Mouse (Mus musculus): ENCODE measurements around the gene Mctp1. TPM values are rescaled to one million over a fixed set of nuclear protein-coding genes. Genes with fewer than 3 reads are reported as not detected.

Gene Mctp1
- polyA plus RNA-seq, 1 experiment from 2014 or later: 0.20 TPM

DNA sequence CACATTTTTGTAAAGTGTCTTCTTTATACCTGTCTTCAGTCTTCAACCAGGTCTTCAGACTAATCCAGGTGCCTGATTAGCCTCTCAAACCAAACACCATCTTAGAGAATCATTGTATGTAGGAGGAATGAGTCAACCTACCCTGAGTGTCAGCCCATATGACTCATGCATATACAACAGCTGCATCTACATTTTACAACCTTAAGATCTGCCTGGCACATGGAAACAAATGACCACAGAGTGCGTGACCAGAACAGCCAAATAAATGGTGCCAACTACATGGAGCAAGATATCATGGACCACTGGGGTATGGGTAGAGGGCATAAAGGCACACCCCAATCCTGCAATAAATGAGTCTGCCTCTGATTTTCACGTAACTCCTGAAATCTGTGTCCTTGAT lies 131.6 kb downstream of the Mctp1 start:
- ATAC-seq (ENCODE audit: insufficient number of reproducible peaks, low FRiP score, low TSS enrichment, low read depth): no peak
- 92% methylated on average over 2 of the region's 2 CpGs for WGBS
- H3K36me3 ChIP-seq (ENCODE audit: control insufficient read depth, insufficient read depth, low read length): no peaks in the 10 kb centered on the region

GRCm38 (mm10) chr13:76523170-76523569 lies 138.8 kb downstream of the Mctp1 start:
- no peaks in the 10 kb centered on the region for H3K36me3 ChIP-seq (ENCODE audit: control insufficient read depth, insufficient read depth, low read length)
- no peaks in the 10 kb centered on the region for H3K27me3 ChIP-seq (ENCODE audit: control insufficient read depth, insufficient read depth, low read length)
- 85% methylated on average over 1 of the region's 1 CpGs for WGBS
- no peak overlapping the region for H3K4me2 ChIP-seq (ENCODE audit: low read depth, severe bottlenecking)
- no peaks in the 10 kb centered on the region for H3K4me1 ChIP-seq (ENCODE audit: control insufficient read depth, insufficient read depth, low read length)
- no peak for ATAC-seq (ENCODE audit: insufficient number of reproducible peaks, low FRiP score, low TSS enrichment, low read depth)
- H3K4me3 ChIP-seq (ENCODE audit: low read depth, low read length): no peak overlapping the region
- no peak overlapping the region for H3K27ac ChIP-seq (replicated peaks; ENCODE audit: low read depth, low read length)
- H3K9me3 ChIP-seq (ENCODE audit: control insufficient read depth, low read length): no peaks in the 10 kb centered on the region
- no peak overlapping the region for H3K9ac ChIP-seq (ENCODE audit: low read length)
- DNase-seq (ENCODE audit: low spot score): no peak

More for the DNA sequence above, 131.6 kb downstream of the Mctp1 start:
- H3K27ac ChIP-seq (replicated peaks; ENCODE audit: low read depth, low read length): no peak overlapping the region
- no peak overlapping the region for H3K4me3 ChIP-seq (ENCODE audit: low read depth, low read length)
- H3K9ac ChIP-seq (ENCODE audit: low read length): no peak overlapping the region
- no peak overlapping the region for H3K4me2 ChIP-seq (ENCODE audit: low read depth, severe bottlenecking)
- no peaks in the 10 kb centered on the region for H3K4me1 ChIP-seq (ENCODE audit: control insufficient read depth, insufficient read depth, low read length)
- DNase-seq (ENCODE audit: low spot score): no peak
- no peaks in the 10 kb centered on the region for H3K27me3 ChIP-seq (ENCODE audit: control insufficient read depth, insufficient read depth, low read length)
- H3K9me3 ChIP-seq (ENCODE audit: control insufficient read depth, low read length): no peaks in the 10 kb centered on the region

GRCm38 (mm10) chr13:76527326-76527725 lies 143.0 kb downstream of the Mctp1 start:
- no peak for DNase-seq (ENCODE audit: low spot score)
- H3K9ac ChIP-seq (ENCODE audit: low read length): no peak overlapping the region

GRCm38 (mm10) chr13:76527751-76528150 lies 143.4 kb downstream of the Mctp1 start:
- Histone ChIP-seq H3K9me3 (ENCODE audit: control insufficient read depth, low read length) (no peaks in the 10 kb centered on the region), H3K27ac (replicated peaks; ENCODE audit: low read depth, low read length) (no peak overlapping the region), H3K4me2 (ENCODE audit: low read depth, severe bottlenecking) (no peak overlapping the region), H3K4me3 (ENCODE audit: low read depth, low read length) (no peak overlapping the region), H3K4me1 (ENCODE audit: control insufficient read depth, insufficient read depth, low read length) (no peaks in the 10 kb centered on the region), H3K27me3 (ENCODE audit: control insufficient read depth, insufficient read depth, low read length) (no peaks in the 10 kb centered on the region), H3K9ac (ENCODE audit: low read length) (no peak overlapping the region), H3K36me3 (ENCODE audit: control insufficient read depth, insufficient read depth, low read length) (no peaks in the 10 kb centered on the region)
- WGBS: 23% methylated on average over 1 of the region's 1 CpGs
- no peak for ATAC-seq (ENCODE audit: insufficient number of reproducible peaks, low FRiP score, low TSS enrichment, low read depth)
- DNase-seq (ENCODE audit: low spot score): no peak

More at GRCm38 (mm10) chr13:76527326-76527725, 143.0 kb downstream of the Mctp1 start:
- no peaks in the 10 kb centered on the region for H3K4me1 ChIP-seq (ENCODE audit: control insufficient read depth, insufficient read depth, low read length)
- no peaks in the 10 kb centered on the region for H3K36me3 ChIP-seq (ENCODE audit: control insufficient read depth, insufficient read depth, low read length)
- no peak overlapping the region for H3K4me3 ChIP-seq (ENCODE audit: low read depth, low read length)
- H3K27ac ChIP-seq (replicated peaks; ENCODE audit: low read depth, low read length): no peak overlapping the region
- no peak overlapping the region for H3K4me2 ChIP-seq (ENCODE audit: low read depth, severe bottlenecking)
- H3K27me3 ChIP-seq (ENCODE audit: control insufficient read depth, insufficient read depth, low read length): no peaks in the 10 kb centered on the region
- ATAC-seq (ENCODE audit: insufficient number of reproducible peaks, low FRiP score, low TSS enrichment, low read depth): no peak
- no peaks in the 10 kb centered on the region for H3K9me3 ChIP-seq (ENCODE audit: control insufficient read depth, low read length)

DNA sequence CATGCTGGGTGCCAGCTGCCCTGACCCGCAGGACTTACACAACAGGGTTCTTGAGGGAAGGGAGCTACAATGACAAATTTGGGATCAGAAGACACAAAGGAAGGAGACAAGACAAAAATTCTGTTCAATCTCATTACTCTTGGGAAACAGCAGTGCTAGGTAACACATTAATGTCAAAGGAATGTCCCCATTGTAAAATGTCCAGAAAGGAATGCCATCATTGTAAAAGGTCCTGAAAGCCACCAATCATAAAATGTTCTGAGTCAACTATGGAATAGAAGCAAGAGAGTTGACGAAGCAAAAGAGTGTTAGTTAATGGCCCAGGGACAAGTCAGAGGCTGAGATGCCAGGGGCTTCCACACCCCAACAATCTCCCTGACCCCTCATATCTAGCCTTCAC lies 145.6 kb downstream of the Mctp1 start:
- no peaks in the 10 kb centered on the region for H3K36me3 ChIP-seq (ENCODE audit: control insufficient read depth, insufficient read depth, low read length)
- H3K4me1 ChIP-seq (ENCODE audit: control insufficient read depth, insufficient read depth, low read length): no peaks in the 10 kb centered on the region
- H3K9ac ChIP-seq (ENCODE audit: low read length): no peak overlapping the region
- no peak overlapping the region for H3K4me2 ChIP-seq (ENCODE audit: low read depth, severe bottlenecking)
- no peaks in the 10 kb centered on the region for H3K9me3 ChIP-seq (ENCODE audit: control insufficient read depth, low read length)
- ATAC-seq (ENCODE audit: insufficient number of reproducible peaks, low FRiP score, low TSS enrichment, low read depth) (no peak), DNase-seq (ENCODE audit: low spot score) (no peak)
- H3K27ac ChIP-seq (replicated peaks; ENCODE audit: low read depth, low read length): no peak overlapping the region
- no peak overlapping the region for H3K4me3 ChIP-seq (ENCODE audit: low read depth, low read length)
- 81% methylated on average over 2 of the region's 2 CpGs for WGBS
- no peaks in the 10 kb centered on the region for H3K27me3 ChIP-seq (ENCODE audit: control insufficient read depth, insufficient read depth, low read length)

GRCm38 (mm10) chr13:76530867-76531504 lies 146.7 kb downstream of the Mctp1 start:
- 79% methylated on average over 3 of the region's 3 CpGs for WGBS
- no peak for DNase-seq (ENCODE audit: low spot score)
- Histone ChIP-seq H3K4me2 (ENCODE audit: low read depth, severe bottlenecking) (no peak overlapping the region), H3K36me3 (ENCODE audit: control insufficient read depth, insufficient read depth, low read length) (no peaks in the 10 kb centered on the region), H3K9me3 (ENCODE audit: control insufficient read depth, low read length) (no peaks in the 10 kb centered on the region), H3K27me3 (ENCODE audit: control insufficient read depth, insufficient read depth, low read length) (no peaks in the 10 kb centered on the region), H3K4me3 (ENCODE audit: low read depth, low read length) (no peak overlapping the region), H3K9ac (ENCODE audit: low read length) (no peak overlapping the region), H3K27ac (replicated peaks; ENCODE audit: low read depth, low read length) (no peak overlapping the region), H3K4me1 (ENCODE audit: control insufficient read depth, insufficient read depth, low read length) (no peaks in the 10 kb centered on the region)
- ATAC-seq (ENCODE audit: insufficient number of reproducible peaks, low FRiP score, low TSS enrichment, low read depth): peak; percentile 21; the same call in 1 of the 2 replicates

- Histone ChIP-seq H3K4me2 (ENCODE audit: low read depth, severe bottlenecking) (no peak overlapping the region), H3K27me3 (ENCODE audit: control insufficient read depth, insufficient read depth, low read length) (no peaks in the 10 kb centered on the region), H3K4me1 (ENCODE audit: control insufficient read depth, insufficient read depth, low read length) (no peaks in the 10 kb centered on the region), H3K27ac (replicated peaks; ENCODE audit: low read depth, low read length) (no peak overlapping the region), H3K9me3 (ENCODE audit: control insufficient read depth, low read length) (no peaks in the 10 kb centered on the region), H3K4me3 (ENCODE audit: low read depth, low read length) (no peak overlapping the region), H3K36me3 (ENCODE audit: control insufficient read depth, insufficient read depth, low read length) (no peaks in the 10 kb centered on the region), H3K9ac (ENCODE audit: low read length) (no peak overlapping the region)
- ATAC-seq (ENCODE audit: insufficient number of reproducible peaks, low FRiP score, low TSS enrichment, low read depth) (no peak), DNase-seq (ENCODE audit: low spot score) (no peak)
- WGBS: 66% methylated on average over 2 of the region's 2 CpGs
These were observed 163.5 kb downstream of the Mctp1 start for GRCm38 (mm10) chr13:76547854-76548253.

DNA sequence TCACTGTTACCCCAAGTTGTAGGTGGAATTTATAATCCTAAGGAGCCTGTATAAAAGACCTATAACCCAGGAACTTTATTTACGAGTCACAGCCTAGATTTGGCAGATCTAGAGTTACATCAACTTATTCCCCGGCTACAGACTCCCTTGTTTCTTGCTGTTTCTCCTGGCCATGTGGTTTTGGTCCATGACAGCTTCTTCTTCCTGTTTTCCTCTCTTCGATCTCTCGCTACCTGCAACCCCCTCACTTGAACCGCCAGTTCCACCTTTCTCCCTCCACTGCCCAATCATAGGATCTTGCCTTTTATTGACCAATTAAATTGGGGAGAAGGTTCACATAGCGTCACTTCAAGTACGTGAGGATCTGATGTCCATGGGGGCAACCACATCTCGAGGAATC lies 176.6 kb downstream of the Mctp1 start:
- no peaks in the 10 kb centered on the region for H3K9me3 ChIP-seq (ENCODE audit: control insufficient read depth, low read length)
- H3K27ac ChIP-seq (replicated peaks; ENCODE audit: low read depth, low read length): no peak overlapping the region
- ATAC-seq (ENCODE audit: insufficient number of reproducible peaks, low FRiP score, low TSS enrichment, low read depth): no peak
- no peaks in the 10 kb centered on the region for H3K4me1 ChIP-seq (ENCODE audit: control insufficient read depth, insufficient read depth, low read length)
- 82% methylated on average over 8 of the region's 8 CpGs for WGBS
- no peak for DNase-seq (ENCODE audit: low spot score)
- H3K4me3 ChIP-seq (ENCODE audit: low read depth, low read length): no peak overlapping the region
- no peak overlapping the region for H3K4me2 ChIP-seq (ENCODE audit: low read depth, severe bottlenecking)
- no peaks in the 10 kb centered on the region for H3K27me3 ChIP-seq (ENCODE audit: control insufficient read depth, insufficient read depth, low read length)
- no peaks in the 10 kb centered on the region for H3K36me3 ChIP-seq (ENCODE audit: control insufficient read depth, insufficient read depth, low read length)
- H3K9ac ChIP-seq (ENCODE audit: low read length): no peak overlapping the region

- H3K27me3 ChIP-seq (ENCODE audit: control insufficient read depth, insufficient read depth, low read length): no peaks in the 10 kb centered on the region
- no peaks in the 10 kb centered on the region for H3K36me3 ChIP-seq (ENCODE audit: control insufficient read depth, insufficient read depth, low read length)
- ATAC-seq (ENCODE audit: insufficient number of reproducible peaks, low FRiP score, low TSS enrichment, low read depth) (no peak), DNase-seq (ENCODE audit: low spot score) (no peak)
- H3K9ac ChIP-seq (ENCODE audit: low read length): no peak overlapping the region
- 87% methylated on average over 3 of the region's 3 CpGs for WGBS
- H3K4me3 ChIP-seq (ENCODE audit: low read depth, low read length): no peak overlapping the region
- no peaks in the 10 kb centered on the region for H3K4me1 ChIP-seq (ENCODE audit: control insufficient read depth, insufficient read depth, low read length)
- no peaks in the 10 kb centered on the region for H3K9me3 ChIP-seq (ENCODE audit: control insufficient read depth, low read length)
- no peak overlapping the region for H3K27ac ChIP-seq (replicated peaks; ENCODE audit: low read depth, low read length)
- H3K4me2 ChIP-seq (ENCODE audit: low read depth, severe bottlenecking): no peak overlapping the region
These were observed 177.3 kb downstream of the Mctp1 start for GRCm38 (mm10) chr13:76561594-76561993.
